Mouse (Mus musculus): ENCODE data around the gene Pacs1.
"Not testable (repeated sequence)": the region's sequence is repeated elsewhere in the genome, so short reads cannot be mapped to it uniquely, and the experiment has no call there.

The Pacs1 gene

GRCm38 (mm10) chr19:5267015-5267414 is 5.9 kb downstream of the Pacs1 start:
- DNase-seq: peak; percentile 74

- DNase-seq: peak; percentile 89
Observed at GRCm38 (mm10) chr19:5257140-5257539, 15.8 kb downstream of the Pacs1 start.

- DNase-seq: peak; percentile 89
Observed at GRCm38 (mm10) chr19:5236981-5237380, 35.9 kb downstream of the Pacs1 start.

- no peak for DNase-seq
Observed at GRCm38 (mm10) chr19:5232696-5233095, 40.2 kb downstream of the Pacs1 start.

GRCm38 (mm10) chr19:5230110-5230509 is 42.8 kb downstream of the Pacs1 start:
- no peak for DNase-seq

GRCm38 (mm10) chr19:5224624-5225023 is 48.3 kb downstream of the Pacs1 start:
- no peak for DNase-seq

- no peak for DNase-seq
Observed at GRCm38 (mm10) chr19:5224077-5224476, 48.8 kb downstream of the Pacs1 start.

GRCm38 (mm10) chr19:5221926-5222325 is 51.0 kb downstream of the Pacs1 start:
- DNase-seq: no peak

- not testable (repeated sequence) for DNase-seq
Observed at GRCm38 (mm10) chr19:5221219-5221723, 51.6 kb downstream of the Pacs1 start.

- no peak for DNase-seq
Observed at GRCm38 (mm10) chr19:5220389-5220788, 52.5 kb downstream of the Pacs1 start.

- no peak for DNase-seq
Observed at GRCm38 (mm10) chr19:5201691-5202090, 71.2 kb downstream of the Pacs1 start.

GRCm38 (mm10) chr19:5200617-5201016 is 72.3 kb downstream of the Pacs1 start:
- DNase-seq: not testable (repeated sequence)

GRCm38 (mm10) chr19:5198553-5198952 is 74.4 kb downstream of the Pacs1 start:
- DNase-seq: no peak

GRCm38 (mm10) chr19:5195417-5196035 is 77.4 kb downstream of the Pacs1 start:
- DNase-seq: peak; percentile 89

GRCm38 (mm10) chr19:5192397-5192796 is 80.5 kb downstream of the Pacs1 start:
- no peak for DNase-seq

- peak; percentile 89 for DNase-seq
Observed at GRCm38 (mm10) chr19:5187439-5187838, 85.5 kb downstream of the Pacs1 start.

GRCm38 (mm10) chr19:5181926-5182325 is 91.0 kb downstream of the Pacs1 start:
- DNase-seq: no peak

- no peak for DNase-seq
Observed at GRCm38 (mm10) chr19:5178631-5179030, 94.3 kb downstream of the Pacs1 start.

GRCm38 (mm10) chr19:5170430-5170829 is 102.5 kb downstream of the Pacs1 start:
- no peak for DNase-seq

- DNase-seq: no peak
Observed at GRCm38 (mm10) chr19:5167477-5167876, 105.4 kb downstream of the Pacs1 start.

GRCm38 (mm10) chr19:5164380-5164779 is 108.5 kb downstream of the Pacs1 start:
- no peak for DNase-seq

GRCm38 (mm10) chr19:5161913-5162312 is 111.0 kb downstream of the Pacs1 start:
- no peak for DNase-seq

- no peak for DNase-seq
Observed at GRCm38 (mm10) chr19:5152261-5152660, 120.7 kb downstream of the Pacs1 start.

GRCm38 (mm10) chr19:5151741-5152140 is 121.2 kb downstream of the Pacs1 start:
- DNase-seq: no peak

GRCm38 (mm10) chr19:5151331-5151730 is 121.6 kb downstream of the Pacs1 start:
- peak; percentile 90 for DNase-seq
